Mouse (Mus musculus): Measurements from ENCODE around the gene Tbxas1. TPM values are rescaled to one million over a fixed set of nuclear protein-coding genes. Genes with fewer than 3 reads are reported as not detected.

Tbxas1 gene
- polyA plus RNA-seq, 1 experiment from 2014 or later, result 1.0 TPM

- Histone ChIP-seq H3K27me3 (ENCODE audit: control insufficient read depth, insufficient read depth, low read length) (no peaks in the 10 kb centered on the region), H3K9me3 (replicated peaks; ENCODE audit: control insufficient read depth, low read length) (no peaks in the 10 kb centered on the region), H3K27ac (replicated peaks; ENCODE audit: low read depth, low read length) (no peak overlapping the region), H3K4me2 (ENCODE audit: low read depth, low read length) (no peak overlapping the region), H3K36me3 (replicated peaks; ENCODE audit: control insufficient read depth, insufficient read depth, low read depth, low read length) (no peaks in the 10 kb centered on the region), H3K4me1 (ENCODE audit: control insufficient read depth, insufficient read depth, low read length) (no peaks in the 10 kb centered on the region; the same call in 1 of the 2 replicates), H3K9ac (replicated peaks; ENCODE audit: low read length) (no peak overlapping the region), H3K4me3 (ENCODE audit: low read depth, low read length) (no peak overlapping the region)
- ATAC-seq (replicated peaks; ENCODE audit: insufficient number of reproducible peaks, low FRiP score, low TSS enrichment, low read depth) (no peak), DNase-seq (ENCODE audit: low spot score) (no peak)
- WGBS, result 84% methylated on average over 1 of the region's 1 CpGs
Observed at GRCm38 (mm10) chr6:38835217-38835616, 40.0 kb upstream of the Tbxas1 start.

- WGBS, result 73% methylated on average over 4 of the region's 4 CpGs
- ATAC-seq (replicated peaks; ENCODE audit: insufficient number of reproducible peaks, low FRiP score, low TSS enrichment, low read depth) (no peak), DNase-seq (ENCODE audit: low spot score) (no peak)
- no peak overlapping the region for H3K4me2 ChIP-seq (ENCODE audit: low read depth, low read length)
- no peak overlapping the region for H3K9ac ChIP-seq (replicated peaks; ENCODE audit: low read length)
- no peaks in the 10 kb centered on the region for H3K9me3 ChIP-seq (replicated peaks; ENCODE audit: control insufficient read depth, low read length)
- H3K4me1 ChIP-seq (ENCODE audit: control insufficient read depth, insufficient read depth, low read length), result no peaks in the 10 kb centered on the region
- H3K27me3 ChIP-seq (ENCODE audit: control insufficient read depth, insufficient read depth, low read length), result no peaks in the 10 kb centered on the region
- H3K4me3 ChIP-seq (ENCODE audit: low read depth, low read length), result no peak overlapping the region
- no peak overlapping the region for H3K27ac ChIP-seq (replicated peaks; ENCODE audit: low read depth, low read length)
- H3K36me3 ChIP-seq (replicated peaks; ENCODE audit: control insufficient read depth, insufficient read depth, low read depth, low read length), result no peaks in the 10 kb centered on the region
Observed at GRCm38 (mm10) chr6:38838061-38838460, 37.1 kb upstream of the Tbxas1 start.

- Histone ChIP-seq H3K9ac (replicated peaks; ENCODE audit: low read length) (no peak overlapping the region), H3K4me3 (ENCODE audit: low read depth, low read length) (no peak overlapping the region), H3K27ac (replicated peaks; ENCODE audit: low read depth, low read length) (no peak overlapping the region), H3K27me3 (ENCODE audit: control insufficient read depth, insufficient read depth, low read length) (no peaks in the 10 kb centered on the region), H3K9me3 (replicated peaks; ENCODE audit: control insufficient read depth, low read length) (no peaks in the 10 kb centered on the region), H3K36me3 (replicated peaks; ENCODE audit: control insufficient read depth, insufficient read depth, low read depth, low read length) (no peaks in the 10 kb centered on the region), H3K4me1 (ENCODE audit: control insufficient read depth, insufficient read depth, low read length) (no peaks in the 10 kb centered on the region), H3K4me2 (ENCODE audit: low read depth, low read length) (no peak overlapping the region)
- ATAC-seq (replicated peaks; ENCODE audit: insufficient number of reproducible peaks, low FRiP score, low TSS enrichment, low read depth) (no peak), DNase-seq (ENCODE audit: low spot score) (no peak)
- WGBS, result 60% methylated on average over 4 of the region's 4 CpGs
Observed at GRCm38 (mm10) chr6:38839891-38840290, 35.3 kb upstream of the Tbxas1 start.

- Histone ChIP-seq H3K4me2 (ENCODE audit: low read depth, low read length) (no peak overlapping the region), H3K4me1 (ENCODE audit: control insufficient read depth, insufficient read depth, low read length) (no peaks in the 10 kb centered on the region), H3K36me3 (replicated peaks; ENCODE audit: control insufficient read depth, insufficient read depth, low read depth, low read length) (no peaks in the 10 kb centered on the region), H3K27ac (replicated peaks; ENCODE audit: low read depth, low read length) (no peak overlapping the region), H3K27me3 (ENCODE audit: control insufficient read depth, insufficient read depth, low read length) (no peaks in the 10 kb centered on the region), H3K4me3 (ENCODE audit: low read depth, low read length) (no peak overlapping the region), H3K9me3 (replicated peaks; ENCODE audit: control insufficient read depth, low read length) (no peaks in the 10 kb centered on the region), H3K9ac (replicated peaks; ENCODE audit: low read length) (no peak overlapping the region)
- ATAC-seq (replicated peaks; ENCODE audit: insufficient number of reproducible peaks, low FRiP score, low TSS enrichment, low read depth) (no peak), DNase-seq (ENCODE audit: low spot score) (no peak)
- WGBS, result 80% methylated on average over 2 of the region's 2 CpGs
Observed at GRCm38 (mm10) chr6:38840380-38840779, 34.8 kb upstream of the Tbxas1 start.

GRCm38 (mm10) chr6:38840780-38841179, 34.4 kb upstream of the Tbxas1 start:
- 71% methylated on average over 1 of the region's 1 CpGs for WGBS
- Histone ChIP-seq H3K4me1 (ENCODE audit: control insufficient read depth, insufficient read depth, low read length) (no peaks in the 10 kb centered on the region), H3K36me3 (replicated peaks; ENCODE audit: control insufficient read depth, insufficient read depth, low read depth, low read length) (no peaks in the 10 kb centered on the region), H3K4me3 (ENCODE audit: low read depth, low read length) (no peak overlapping the region), H3K27me3 (ENCODE audit: control insufficient read depth, insufficient read depth, low read length) (no peaks in the 10 kb centered on the region), H3K9me3 (replicated peaks; ENCODE audit: control insufficient read depth, low read length) (no peaks in the 10 kb centered on the region), H3K27ac (replicated peaks; ENCODE audit: low read depth, low read length) (no peak overlapping the region), H3K4me2 (ENCODE audit: low read depth, low read length) (no peak overlapping the region), H3K9ac (replicated peaks; ENCODE audit: low read length) (no peak overlapping the region)
- ATAC-seq (replicated peaks; ENCODE audit: insufficient number of reproducible peaks, low FRiP score, low TSS enrichment, low read depth) (no peak), DNase-seq (ENCODE audit: low spot score) (no peak)

- Histone ChIP-seq H3K27me3 (ENCODE audit: control insufficient read depth, insufficient read depth, low read length) (no peaks in the 10 kb centered on the region), H3K4me3 (ENCODE audit: low read depth, low read length) (no peak overlapping the region), H3K4me2 (ENCODE audit: low read depth, low read length) (no peak overlapping the region), H3K9ac (replicated peaks; ENCODE audit: low read length) (no peak overlapping the region), H3K4me1 (ENCODE audit: control insufficient read depth, insufficient read depth, low read length) (no peaks in the 10 kb centered on the region), H3K9me3 (replicated peaks; ENCODE audit: control insufficient read depth, low read length) (no peaks in the 10 kb centered on the region), H3K27ac (replicated peaks; ENCODE audit: low read depth, low read length) (no peak overlapping the region), H3K36me3 (replicated peaks; ENCODE audit: control insufficient read depth, insufficient read depth, low read depth, low read length) (no peaks in the 10 kb centered on the region)
- 91% methylated on average over 3 of the region's 3 CpGs for WGBS
- no peak for DNase-seq (ENCODE audit: low spot score)
- ATAC-seq (replicated peaks; ENCODE audit: insufficient number of reproducible peaks, low FRiP score, low TSS enrichment, low read depth), result no peak
Observed at GRCm38 (mm10) chr6:38841551-38841950, 33.7 kb upstream of the Tbxas1 start.

- H3K27ac ChIP-seq (replicated peaks; ENCODE audit: low read depth, low read length), result no peak overlapping the region
- H3K36me3 ChIP-seq (replicated peaks; ENCODE audit: control insufficient read depth, insufficient read depth, low read depth, low read length), result no peaks in the 10 kb centered on the region
- no peak overlapping the region for H3K9ac ChIP-seq (replicated peaks; ENCODE audit: low read length)
- H3K27me3 ChIP-seq (ENCODE audit: control insufficient read depth, insufficient read depth, low read length), result no peaks in the 10 kb centered on the region
- H3K9me3 ChIP-seq (replicated peaks; ENCODE audit: control insufficient read depth, low read length), result no peaks in the 10 kb centered on the region
- ATAC-seq (replicated peaks; ENCODE audit: insufficient number of reproducible peaks, low FRiP score, low TSS enrichment, low read depth) (no peak), DNase-seq (ENCODE audit: low spot score) (no peak)
- peaks cover 5% of the 10 kb centered on the region for H3K4me1 ChIP-seq (ENCODE audit: control insufficient read depth, insufficient read depth, low read length)
- H3K4me3 ChIP-seq (ENCODE audit: low read depth, low read length), result no peak overlapping the region
- H3K4me2 ChIP-seq (ENCODE audit: low read depth, low read length), result no peak overlapping the region
- 52% methylated on average over 1 of the region's 1 CpGs for WGBS
Observed at GRCm38 (mm10) chr6:38845117-38845516, 30.1 kb upstream of the Tbxas1 start.

- Histone ChIP-seq H3K4me3 (ENCODE audit: low read depth, low read length) (no peak overlapping the region), H3K4me1 (ENCODE audit: control insufficient read depth, insufficient read depth, low read length) (peaks cover 5% of the 10 kb centered on the region), H3K4me2 (ENCODE audit: low read depth, low read length) (no peak overlapping the region), H3K9me3 (replicated peaks; ENCODE audit: control insufficient read depth, low read length) (no peaks in the 10 kb centered on the region), H3K27me3 (ENCODE audit: control insufficient read depth, insufficient read depth, low read length) (no peaks in the 10 kb centered on the region), H3K36me3 (replicated peaks; ENCODE audit: control insufficient read depth, insufficient read depth, low read depth, low read length) (no peaks in the 10 kb centered on the region), H3K9ac (replicated peaks; ENCODE audit: low read length) (no peak overlapping the region), H3K27ac (replicated peaks; ENCODE audit: low read depth, low read length) (no peak overlapping the region)
- no peak for ATAC-seq (replicated peaks; ENCODE audit: insufficient number of reproducible peaks, low FRiP score, low TSS enrichment, low read depth)
- DNase-seq (ENCODE audit: low spot score), result no peak
- WGBS, result 65% methylated on average over 5 of the region's 5 CpGs
Observed at GRCm38 (mm10) chr6:38845876-38846275, 29.3 kb upstream of the Tbxas1 start.

Data from embryonic facial prominence, embryonic 11.5 days (tissue).